Mouse (Mus musculus) MEL (cell line): ENCODE measurements at regions not wholly inside any gene's neighbourhood (a gene's known extent, or its start where the extent isn't known, plus 50 kb on each side); places are given as distances from the start of the nearest gene placed in this dataset.

Experiments used
- CHD1 ChIP-seq: IDR thresholded peaks from 2 replicates; pipeline ENCODE4 v1.6.1; 2012; ENCODE audit warnings: low read depth, mild to moderate bottlenecking, inconsistent platforms, low read length, improper control_type of control experiment
- CTCF ChIP-seq, 3 experiments: IDR thresholded peaks in 2 of 3; conservative IDR thresholded peaks in 1 of 3; 2 replicates each; pipeline ENCODE4 v1.5.1; 2011 to 2012; ENCODE audit warnings: low read length in 3 of 3, low read depth in 2 of 3, mild to moderate bottlenecking in 2 of 3, improper control_type of control experiment in 1 of 3, inconsistent platforms in 1 of 3, mixed read lengths in 1 of 3, moderate library complexity in 1 of 3; ENCODE audit not compliant: control insufficient read depth in 1 of 3, insufficient read depth in 1 of 3, poor library complexity in 1 of 3, severe bottlenecking in 1 of 3
- EP300 ChIP-seq, 2 experiments: IDR thresholded peaks; 2 replicates each; pipeline ENCODE4 v1.6.1; 2011; ENCODE audit warnings: improper control_type of control experiment in 2 of 2, low read length in 2 of 2, low read depth in 1 of 2, mild to moderate bottlenecking in 1 of 2
- POLR2A ChIP-seq, 2 experiments: IDR thresholded peaks; 2 replicates each; pipeline ENCODE4 v1.6.1; 2011 to 2012; ENCODE audit warnings: low read length in 2 of 2, mild to moderate bottlenecking in 2 of 2, control low read depth in 1 of 2, improper control_type of control experiment in 1 of 2, low read depth in 1 of 2, moderate library complexity in 1 of 2; ENCODE audit not compliant: control insufficient read depth in 1 of 2, insufficient read depth in 1 of 2, poor library complexity in 1 of 2
- POLR2AphosphoS2 ChIP-seq: IDR thresholded peaks from 2 replicates; pipeline ENCODE4 v1.6.1; 2011; ENCODE audit warnings: low read length, improper control_type of control experiment
- POLR2AphosphoS5 ChIP-seq: IDR thresholded peaks from 2 replicates; pipeline ENCODE4 v1.6.1; 2012; ENCODE audit warnings: low read depth, borderline replicate concordance, mild to moderate bottlenecking, inconsistent platforms, low read length, moderate library complexity, mixed read lengths

GRCm38 (mm10) chr15:60516810-60517209 is 336.8 kb downstream of the Fam84b start:
- no peak for TF ChIP-seq CHD1
- TF ChIP-seq CTCF (IDR thresholded peaks at IDR 0.05 in 2 of 3, conservative IDR thresholded peaks at IDR 0.05 in 1 of 3; ENCODE audit: control insufficient read depth in 1 of 3, insufficient read depth in 1 of 3, low read depth in 2 of 3, low read length in 3 of 3, poor library complexity in 1 of 3, severe bottlenecking in 1 of 3), result no peak
- TF ChIP-seq EP300 (IDR thresholded peaks at IDR 0.05; ENCODE audit: low read depth in 1 of 2, low read length in 2 of 2), result no peak
- no peak for TF ChIP-seq POLR2AphosphoS5
- TF ChIP-seq POLR2A (IDR thresholded peaks at IDR 0.05; ENCODE audit: control insufficient read depth in 1 of 2, insufficient read depth in 1 of 2, low read depth in 1 of 2, low read length in 2 of 2, poor library complexity in 1 of 2), result no peak
- TF ChIP-seq POLR2AphosphoS2, result no peak
